Mouse (Mus musculus) adrenal gland, adult (tissue): ENCODE results near the gene 4921517D22Rik.

Experiments
- DNase-seq, 2 experiments: peaks; one replicate each; pipeline ENCODE4 v3.0.0; 2022 to 2023; ENCODE audit warnings: low spot score in 1 of 2; ENCODE audit not compliant: inconsistent age in 2 of 2

The 4921517D22Rik gene

DNA sequence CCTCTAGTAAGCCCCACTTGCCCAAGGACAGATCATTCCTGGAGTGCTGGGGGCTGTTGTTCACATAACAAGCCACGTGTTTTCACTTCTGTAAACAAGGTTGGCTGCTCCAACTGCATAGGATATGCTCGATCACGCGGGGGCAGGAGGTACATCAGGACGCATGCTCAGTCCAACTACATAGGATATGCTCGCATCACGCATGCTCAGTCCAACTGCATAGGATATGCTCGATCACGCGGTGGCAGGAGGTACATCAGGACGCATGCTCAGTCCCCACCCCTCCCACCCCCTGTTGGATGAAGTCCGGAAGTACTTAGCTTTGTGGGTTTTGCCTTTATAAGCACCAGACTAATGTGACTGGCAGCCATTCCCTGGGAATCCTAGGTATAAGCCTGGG lies 31.9 kb downstream of the 4921517D22Rik start:
- DNase-seq: no peak

DNA sequence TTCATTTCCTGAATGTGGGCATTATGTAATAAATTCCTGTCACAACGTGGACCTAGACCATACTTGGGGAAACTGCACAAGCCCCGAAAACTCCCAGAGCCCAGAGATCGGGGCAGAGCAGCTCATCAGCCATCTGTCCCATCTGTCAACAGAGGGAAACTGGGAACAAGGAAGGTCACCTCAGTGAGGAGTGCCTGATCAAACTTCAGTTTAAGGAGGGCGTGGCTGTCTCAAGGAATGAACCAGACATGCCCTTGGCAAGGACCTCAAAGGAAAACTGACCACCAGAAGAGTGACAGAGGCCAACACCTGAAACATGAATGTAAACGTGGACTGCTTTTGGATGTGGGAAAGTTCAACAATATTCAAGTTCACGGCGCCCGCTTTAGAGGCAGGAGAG lies 32.5 kb downstream of the 4921517D22Rik start:
- DNase-seq: no peak

GRCm38 (mm10) chr13:59660371-59660770 lies 33.5 kb downstream of the 4921517D22Rik start:
- no peak for DNase-seq

DNA sequence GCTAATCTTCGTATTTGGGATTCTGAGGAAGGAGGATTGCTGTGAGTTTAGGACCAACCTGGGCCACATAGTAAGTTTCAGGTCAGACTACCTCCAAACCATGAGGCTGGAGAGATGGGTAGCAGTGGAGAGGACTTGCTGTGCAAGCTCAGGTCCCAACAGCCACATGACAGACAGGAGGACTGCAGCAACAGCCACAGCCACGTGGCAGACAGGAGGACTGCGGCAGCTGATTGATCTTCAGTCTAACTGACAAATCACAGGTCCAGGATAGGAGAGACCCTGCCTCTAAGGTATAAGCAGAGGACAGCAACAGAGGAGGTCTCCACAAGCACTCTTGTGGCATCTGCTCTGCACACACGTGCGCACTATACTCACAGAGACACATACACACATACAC lies 36.1 kb downstream of the 4921517D22Rik start:
- DNase-seq: no peak

- DNase-seq: peak in 1 of 2 experiments; percentile 38
Measured at GRCm38 (mm10) chr13:59656975-59657388, 36.9 kb downstream of the 4921517D22Rik start.

DNA sequence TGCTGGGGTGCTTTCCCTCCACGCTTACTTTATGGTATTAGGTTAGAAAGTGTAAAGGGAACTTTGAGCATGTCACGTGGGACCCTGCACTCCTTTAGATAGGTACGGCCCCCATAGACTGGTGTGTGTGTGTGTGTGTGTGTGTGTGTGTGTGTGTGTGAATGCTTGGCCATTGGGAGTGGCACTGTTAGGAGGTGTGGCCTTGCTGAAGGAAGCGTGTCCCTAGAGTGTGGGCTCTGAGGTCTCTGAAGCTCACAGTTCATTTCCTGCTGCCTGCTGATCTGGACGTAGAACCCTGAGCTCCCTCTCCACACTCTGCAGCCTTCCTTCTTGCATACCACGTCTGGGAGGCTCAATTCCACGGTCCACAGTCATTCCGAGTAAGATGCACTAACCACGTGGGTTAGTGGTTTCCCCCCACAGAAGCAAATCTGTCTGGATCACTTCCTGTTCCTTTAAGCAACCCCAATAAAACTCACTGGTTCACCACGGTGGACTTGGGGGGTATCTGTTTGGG lies 37.5 kb downstream of the 4921517D22Rik start:
- no peak for DNase-seq

DNA sequence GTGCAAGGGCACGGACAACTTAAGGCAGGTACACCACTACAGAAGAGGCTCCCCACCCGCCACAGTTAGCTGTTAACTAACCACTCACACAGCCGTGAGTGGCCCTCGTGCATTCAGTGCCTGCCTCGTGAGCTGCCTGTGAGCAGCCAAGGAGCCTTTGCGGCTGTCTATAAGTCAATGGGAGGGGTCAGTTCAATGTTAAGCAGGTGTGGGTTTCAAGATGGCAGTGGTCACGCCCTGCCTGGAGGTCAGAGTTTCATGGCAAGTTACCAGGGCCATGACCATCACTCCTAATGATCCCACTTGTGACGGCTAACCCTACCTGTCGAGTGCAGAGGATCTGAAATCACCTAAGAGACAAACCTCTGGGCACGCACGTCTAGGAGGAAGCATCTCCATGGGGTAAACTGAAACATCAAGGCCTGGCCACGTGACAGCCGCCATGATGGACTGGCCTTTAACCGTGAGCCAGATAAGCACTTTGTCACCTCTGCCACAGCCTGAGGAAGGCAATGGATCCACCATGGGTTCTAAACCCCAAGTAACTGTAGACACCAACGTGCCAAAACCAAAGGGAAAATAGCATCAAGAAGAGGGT lies 38.1 kb downstream of the 4921517D22Rik start:
- no peak for DNase-seq

GRCm38 (mm10) chr13:59654465-59654864 lies 39.4 kb downstream of the 4921517D22Rik start:
- no peak for DNase-seq

DNA sequence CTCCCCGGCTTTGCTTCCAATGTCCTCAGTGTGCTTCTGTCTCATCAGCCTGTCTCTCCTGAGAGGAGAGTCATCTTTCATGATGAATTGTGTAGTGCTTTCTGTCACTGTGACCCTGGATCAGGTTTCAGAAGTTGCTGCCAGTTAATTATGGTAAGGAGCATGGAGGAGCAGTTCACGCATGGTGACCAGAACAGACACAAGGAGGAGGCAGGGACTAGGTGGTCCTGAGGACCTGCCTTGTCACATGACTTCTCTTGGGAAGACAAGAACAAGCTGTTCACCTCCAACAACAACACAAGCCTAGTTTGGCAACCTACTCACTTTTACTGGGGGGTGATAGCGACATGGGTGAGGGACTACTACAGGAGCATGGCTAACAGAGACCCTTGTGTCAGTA lies 40.8 kb downstream of the 4921517D22Rik start:
- DNase-seq: no peak

- DNase-seq: no peak
Measured at GRCm38 (mm10) chr13:59652651-59653050, 41.3 kb downstream of the 4921517D22Rik start.

DNA sequence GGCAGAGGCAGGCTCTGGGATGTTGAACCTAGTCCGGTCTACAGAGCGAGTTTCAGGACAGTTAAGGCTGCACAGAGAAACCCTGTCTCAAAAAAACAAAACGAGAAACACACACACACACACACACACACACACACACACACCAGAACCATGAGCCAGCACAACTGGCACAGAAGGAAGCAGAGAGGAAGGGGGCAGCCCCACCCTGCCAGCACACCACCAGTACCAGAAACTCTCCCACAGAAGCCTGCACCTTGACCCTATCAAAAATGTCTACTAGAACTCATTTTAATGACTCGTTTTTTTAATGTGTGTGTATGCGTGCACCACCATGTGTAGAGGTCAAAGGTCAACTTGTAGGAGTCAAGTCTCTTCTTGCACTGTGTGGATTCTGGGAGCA lies 44.1 kb downstream of the 4921517D22Rik start:
- DNase-seq: no peak

DNA sequence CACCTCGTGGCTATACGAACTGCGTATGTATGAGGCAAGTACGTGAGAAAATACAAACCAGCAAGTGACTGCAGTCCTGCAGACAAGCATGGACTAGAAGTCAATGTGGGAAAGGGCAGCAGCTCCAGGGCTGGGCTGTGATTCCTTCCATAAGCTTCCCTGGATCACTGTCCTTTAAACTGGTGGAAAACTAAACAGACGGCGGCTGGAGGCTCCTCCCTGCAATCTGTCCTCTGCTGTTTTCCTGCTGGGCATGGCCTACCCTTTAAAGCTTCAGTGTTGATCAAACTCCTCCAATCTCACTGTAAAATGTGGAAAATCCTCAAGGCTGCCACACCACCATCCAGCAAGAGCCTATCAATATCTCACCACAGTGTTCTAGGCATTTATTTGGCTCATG lies 45.3 kb downstream of the 4921517D22Rik start:
- no peak for DNase-seq

DNA sequence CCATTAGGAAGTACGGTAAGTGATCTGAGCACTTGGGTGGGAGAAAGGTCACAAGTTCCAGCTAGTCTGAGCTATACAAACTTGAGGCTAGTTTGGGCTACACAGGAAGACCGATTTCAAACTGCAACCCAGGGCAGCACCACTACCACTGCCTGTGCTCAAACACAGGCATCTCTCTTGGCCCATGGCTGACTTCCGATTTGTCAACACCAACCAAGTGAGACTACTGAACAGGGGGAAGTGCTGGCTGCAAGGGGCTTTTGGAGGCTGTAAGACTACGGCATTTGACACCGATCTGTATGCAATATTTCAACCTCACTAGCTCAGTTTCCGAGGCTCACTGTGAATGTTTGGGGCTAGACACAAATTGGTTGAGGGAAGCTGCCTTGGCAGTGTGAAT lies 46.4 kb downstream of the 4921517D22Rik start:
- no peak for DNase-seq

DNA sequence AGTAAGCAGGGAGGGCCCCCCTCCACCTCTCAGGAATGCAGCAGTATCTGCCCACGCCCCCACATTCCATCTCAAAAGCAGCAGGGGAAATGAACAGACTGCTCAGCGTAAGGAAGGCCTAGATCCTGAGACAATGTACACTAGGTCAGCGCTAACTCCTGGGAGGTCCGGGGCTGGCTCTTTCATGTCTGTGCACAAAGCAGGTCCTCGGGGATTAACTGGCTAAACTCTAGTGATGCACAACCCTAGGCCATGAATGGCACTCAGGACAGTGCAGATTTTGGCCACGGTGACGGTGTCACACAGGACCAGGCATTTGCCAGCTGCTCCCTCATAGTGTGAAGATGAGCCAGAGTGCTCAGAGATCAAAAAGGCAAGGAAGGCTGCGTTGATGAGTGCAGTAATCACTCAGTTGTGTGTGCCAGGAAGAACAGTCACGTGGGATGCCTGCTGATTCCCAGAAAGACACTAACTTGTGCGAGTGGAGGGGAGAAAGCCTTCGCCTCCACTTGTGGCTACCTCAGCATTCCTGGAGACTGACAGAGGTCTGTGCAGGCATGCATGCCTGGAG lies 47.1 kb downstream of the 4921517D22Rik start:
- DNase-seq: no peak

DNA sequence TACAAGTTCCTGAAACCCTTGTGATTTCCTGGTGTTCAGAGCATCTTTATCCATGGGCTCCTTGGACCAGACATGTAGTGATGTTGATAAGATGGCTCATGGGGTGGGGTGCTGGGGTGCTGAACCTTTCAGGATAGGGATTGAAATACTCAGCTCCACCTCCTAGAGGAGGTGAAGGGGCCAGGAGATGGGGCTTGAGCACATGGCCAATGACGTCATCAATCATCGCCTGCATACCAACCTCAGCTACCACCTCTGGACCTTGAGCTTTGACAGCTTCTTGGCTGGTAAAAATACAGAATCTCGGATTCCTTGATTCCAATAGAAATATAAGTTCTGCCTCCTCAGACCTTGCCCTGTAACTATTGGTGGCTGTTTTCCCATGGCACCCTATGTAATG lies 48.4 kb downstream of the 4921517D22Rik start:
- DNase-seq: no peak

- no peak for DNase-seq
Measured at GRCm38 (mm10) chr13:59642818-59643217, 51.1 kb downstream of the 4921517D22Rik start.

DNA sequence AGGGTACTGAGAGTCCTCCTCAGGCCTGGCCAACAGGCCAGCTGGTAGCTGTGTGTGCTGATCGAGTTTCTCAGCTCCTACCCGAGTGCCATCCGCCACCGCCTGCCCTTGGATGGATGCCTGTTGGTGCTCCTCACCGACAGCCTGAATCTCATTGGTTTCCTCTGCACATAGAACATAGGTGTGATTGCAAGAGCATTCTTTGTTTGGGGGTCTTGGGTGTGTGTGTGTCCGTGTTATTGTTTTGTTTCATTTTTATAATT lies 53.8 kb downstream of the 4921517D22Rik start:
- DNase-seq: no peak

- no peak for DNase-seq
Measured at GRCm38 (mm10) chr13:59639368-59640177, 54.3 kb downstream of the 4921517D22Rik start.

- no peak for DNase-seq
Measured at GRCm38 (mm10) chr13:59637800-59638199, 56.1 kb downstream of the 4921517D22Rik start.
